In the genomic region with DNA sequence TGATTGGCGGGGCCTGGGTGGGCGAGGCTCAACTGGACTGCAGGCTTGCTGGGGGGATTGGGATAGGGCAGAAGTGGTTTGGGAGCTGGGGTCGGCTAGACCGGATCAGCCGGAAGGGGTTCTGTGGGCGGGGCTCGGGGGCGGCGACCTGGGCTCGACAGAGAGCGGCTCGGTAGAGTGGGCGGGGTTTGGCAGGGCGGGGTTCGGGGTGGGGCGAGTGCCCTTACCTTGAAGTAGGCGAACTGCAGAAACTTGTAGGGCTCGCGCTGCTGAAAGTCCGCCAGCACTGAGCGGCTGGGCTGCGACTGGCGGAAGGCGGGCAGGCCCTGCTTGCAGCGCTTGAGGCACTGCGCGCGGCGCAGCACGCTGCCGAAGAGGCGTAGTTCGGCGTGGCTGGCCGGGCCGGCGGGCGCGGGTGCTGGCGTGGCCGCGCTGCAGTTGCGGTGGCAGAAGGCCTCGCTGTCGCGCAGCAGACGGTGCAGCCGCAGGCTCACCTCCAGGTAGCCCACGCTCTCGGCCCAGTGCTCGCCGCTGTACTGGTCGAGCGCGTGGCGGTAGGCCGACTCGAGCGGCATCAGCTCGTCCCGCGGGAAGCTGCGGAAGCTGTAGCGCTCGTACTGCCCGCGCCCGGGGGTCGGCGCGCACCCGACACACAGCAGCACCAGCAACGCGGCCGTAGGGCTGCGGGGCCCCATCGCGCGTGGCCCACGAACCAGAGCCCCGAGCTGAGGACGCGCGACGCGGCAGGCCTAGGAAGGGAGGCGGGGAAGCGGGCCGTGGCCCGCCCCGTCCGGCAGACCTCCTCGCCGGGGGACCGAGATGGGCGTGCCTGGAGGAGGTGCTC, we compare ENCODE assay signal across 8 mouse cellular contexts. TPM values are rescaled to one million over a fixed set of nuclear protein-coding genes. Genes with fewer than 3 reads are reported as not detected.
A peak's percentile ranks its signal among the peaks of the same experiment; 100 is the strongest.
DNase-seq lines count a peak whose midpoint lies in the region; ATAC-seq and TF ChIP-seq lines count a peak whose summit lies in the region.

A gene (minus strand): TSS at position 771 of the 844 bp plus-strand sequence.

- peaks cover 11% of the 10 kb centered on the region for H3K79me3 ChIP-seq in C2C12 (ENCODE audit: low read depth)

- WGBS in intestine, postnatal 0 days: 2% methylated on average over 92 of the region's 96 CpGs
- 1% methylated on average over 96 of the region's 96 CpGs for WGBS in liver, embryonic 12.5 days (ENCODE audit: insufficient replicate concordance)

- ATAC-seq in intestine, postnatal 0 days: peak; percentile 62
- peak; percentile 82 for ATAC-seq in liver, embryonic 12.5 days

- peak within 1 kb of the TSS; percentile 84 for H3K4me2 ChIP-seq in intestine, postnatal 0 days (replicated peaks; ENCODE audit: low read depth)
- peak within 1 kb of the TSS; percentile 99 for H3K4me2 ChIP-seq in liver, embryonic 12.5 days
- peak within 1 kb of the TSS; percentile 88 for H3K4me2 ChIP-seq in myocyte (ENCODE audit: low read depth)

- peak within 1 kb of the TSS; percentile 89 for H3K27ac ChIP-seq in intestine, postnatal 0 days (ENCODE audit: low read depth, low read length)
- peak within 1 kb of the TSS; percentile 81 for H3K27ac ChIP-seq in liver, embryonic 12.5 days
- H3K27ac ChIP-seq in testis, adult 2 months (ENCODE audit: control insufficient read depth, insufficient read depth, low read depth, low read length): peak within 1 kb of the TSS; percentile 51

- H3K9ac ChIP-seq in intestine, postnatal 0 days (ENCODE audit: low read depth, low read length): peak within 1 kb of the TSS; percentile 76
- H3K9ac ChIP-seq in liver, embryonic 12.5 days: peak within 1 kb of the TSS; percentile 82

- H3K36me3 ChIP-seq in C2C12 (ENCODE audit: control insufficient read depth, insufficient read depth): no peaks in the 10 kb centered on the region
- peaks cover 2% of the 10 kb centered on the region; the same call in 1 of the 2 replicates for H3K36me3 ChIP-seq in intestine, postnatal 0 days (ENCODE audit: control insufficient read depth, insufficient read depth)
- H3K36me3 ChIP-seq in liver, embryonic 12.5 days: peaks cover 9% of the 10 kb centered on the region
- no peaks in the 10 kb centered on the region for H3K36me3 ChIP-seq in myocyte (ENCODE audit: control insufficient read depth, insufficient read depth)
- no peaks in the 10 kb centered on the region for H3K36me3 ChIP-seq in testis, adult 2 months (ENCODE audit: control insufficient read depth, insufficient read depth, low read length)

- H3K27me3 ChIP-seq in C2C12 (ENCODE audit: control insufficient read depth, insufficient read depth, insufficient read length) (no peaks in the 10 kb centered on the region), myocyte (ENCODE audit: control insufficient read depth, insufficient read depth, insufficient read length) (no peaks in the 10 kb centered on the region)
- no peaks in the 10 kb centered on the region for H3K27me3 ChIP-seq in intestine, postnatal 0 days (replicated peaks; ENCODE audit: control insufficient read depth, insufficient read depth, low read length)
- no peaks in the 10 kb centered on the region for H3K27me3 ChIP-seq in liver, embryonic 12.5 days (replicated peaks)
- no peaks in the 10 kb centered on the region for H3K27me3 ChIP-seq in testis, adult 2 months (ENCODE audit: control insufficient read depth, insufficient read depth, low read length)

- 0 out of 2 replicates have a peak, but pooled peaks cover 9% of the 10 kb centered on the region for H3K4me1 ChIP-seq in intestine, postnatal 0 days (replicated peaks; ENCODE audit: control insufficient read depth, insufficient read depth, low read length)
- H3K4me1 ChIP-seq in liver, embryonic 12.5 days: peaks cover 43% of the 10 kb centered on the region
- H3K4me1 ChIP-seq in testis, adult 2 months (ENCODE audit: control insufficient read depth, insufficient read depth, low read length): peaks cover 14% of the 10 kb centered on the region

- peak within 1 kb of the TSS; percentile 90 for H3ac ChIP-seq in C2C12 (ENCODE audit: control insufficient read depth, insufficient read length, low read depth)
- H3ac ChIP-seq in myocyte (ENCODE audit: control insufficient read depth, insufficient read length): peak within 1 kb of the TSS; percentile 54

- H3K9me3 ChIP-seq in intestine, postnatal 0 days (ENCODE audit: control insufficient read depth): no peaks in the 10 kb centered on the region
- H3K9me3 ChIP-seq in liver, embryonic 12.5 days (replicated peaks): no peaks in the 10 kb centered on the region

- no peak for TF ChIP-seq CTCF in C2C12 (IDR thresholded peaks at IDR 0.05; ENCODE audit: control insufficient read depth, insufficient read depth, insufficient read length)
- no peak for TF ChIP-seq CTCF in intestine, postnatal 0 days (IDR thresholded peaks at IDR 0.05; ENCODE audit: low read depth)
- no peak for TF ChIP-seq CTCF in testis, adult 2 months (IDR thresholded peaks at IDR 0.05; ENCODE audit: control insufficient read depth, insufficient read depth, insufficient replicate concordance, low read depth, low read length)

- peaks cover 24% of the 10 kb centered on the region for H3K79me2 ChIP-seq in C2C12 (ENCODE audit: control insufficient read depth, insufficient read depth)
- no peaks in the 10 kb centered on the region for H3K79me2 ChIP-seq in myocyte (ENCODE audit: control insufficient read depth, insufficient read depth)

- TF ChIP-seq POLR2A in myocyte (IDR thresholded peaks at IDR 0.05; ENCODE audit: insufficient read length, low read depth): peak; percentile 55
- peak; percentile 44; the same call in 1 of the 2 replicates for TF ChIP-seq POLR2A in testis, adult 2 months (IDR thresholded peaks at IDR 0.05; ENCODE audit: control insufficient read depth, low read depth, low read length)

- H3K4me3 ChIP-seq in C2C12 (ENCODE audit: insufficient read depth, poor library complexity, severe bottlenecking) (peak within 1 kb of the TSS; percentile 55), myocyte (peak within 1 kb of the TSS; percentile 22)
- peak within 1 kb of the TSS; percentile 68 for H3K4me3 ChIP-seq in intestine, postnatal 0 days (ENCODE audit: low read depth, low read length)
- peak within 1 kb of the TSS; percentile 78 for H3K4me3 ChIP-seq in liver, embryonic 12.5 days
- H3K4me3 ChIP-seq in testis, adult 2 months (ENCODE audit: control insufficient read depth, low read depth, low read length): peak within 1 kb of the TSS; percentile 85

- DNase-seq in adrenal gland, adult 18-20 months (ENCODE audit: low spot score in 2 of 2): peak; percentile 70 to 73
- DNase-seq in embryo, embryonic 11.5 days (ENCODE audit: low read depth, low spot score): peak; percentile 38
- DNase-seq in heart, adult 11 months: peak; percentile 97

TF ChIP-seq in C2C12, 6 proteins besides CTCF, POLR2A, EP300 and RAD21:
- TF ChIP-seq MAX (IDR thresholded peaks at IDR 0.05): peak; percentile 53
- no peak for TF ChIP-seq MYOD1 (IDR thresholded peaks at IDR 0.05; ENCODE audit: control insufficient read depth, insufficient read length, low read depth)
- no peak for TF ChIP-seq USF1 (IDR thresholded peaks at IDR 0.05; ENCODE audit: low read depth)

TF ChIP-seq in myocyte, 11 proteins besides CTCF, POLR2A, EP300 and RAD21:
- TF ChIP-seq TCF3 (IDR thresholded peaks at IDR 0.05; ENCODE audit: insufficient read length, low read depth): no peak
- peak in 1 of 3 experiments; percentile 12 for TF ChIP-seq MYOG (IDR thresholded peaks at IDR 0.05; ENCODE audit: control insufficient read depth in 1 of 3, insufficient read depth in 1 of 3, insufficient read length in 2 of 3, low read depth in 2 of 3)
- no peak for TF ChIP-seq REST (IDR thresholded peaks at IDR 0.05; ENCODE audit: insufficient read depth, insufficient read length)
- TF ChIP-seq E2F4 (IDR thresholded peaks at IDR 0.05; ENCODE audit: insufficient read depth): no peak
- no peak for TF ChIP-seq MYOD1 (IDR thresholded peaks at IDR 0.05; ENCODE audit: control insufficient read depth in 1 of 3, insufficient read length in 2 of 3, low read depth in 2 of 3)

RNA-seq across cellular contexts. Expression of the gene that starts here (rescaled TPM):
- polyA plus RNA-seq in C2C12 (2012; fragmentation: generic; extraction: Trizol): 116 TPM
- 10 to 100 TPM; 95.3 to 98.3 TPM for total RNA-seq in adrenal gland, adult 18-20 months (2021)
- polyA plus RNA-seq in intestine, postnatal 0 days (2015; fragmentation: Nextera tagmentation; extraction: Ambion mirVana): 57.3 and 58.3 TPM in 2 replicates
- 33.2 and 33.8 TPM in 2 replicates for polyA plus RNA-seq in liver, embryonic 12.5 days (2016; fragmentation: Nextera tagmentation; extraction: Ambion mirVana)
- polyA plus RNA-seq in myocyte (2012; fragmentation: generic; extraction: Trizol): 66.3 TPM
- polyA plus RNA-seq in testis, adult 2 months (2012; rRNA removed): 29.7 and 35.2 TPM in 2 replicates

Comparison
In these comparisons a context has a peak if more than half of its experiments do, and no peak if none do; other contexts are left out.
1. Peak in every context shown above with its lines: DNase-seq, ATAC-seq, H3K4me3 ChIP-seq and H3K27ac ChIP-seq.
2. H3K4me3 ChIP-seq: peak in every context shown above with its lines; median percentile 85 in testis, adult 2 months; 78 in liver, embryonic 12.5 days; 68 in intestine, postnatal 0 days; 55 in C2C12; 22 in myocyte.
3. DNase-seq: peak in every context shown above with its lines; median percentile 97 in heart, adult 11 months; 72 in adrenal gland, adult 18-20 months; 38 in embryo, embryonic 11.5 days.